Mouse (Mus musculus): ENCODE measurements around the gene Gm10401. TPM values are rescaled to one million over a fixed set of nuclear protein-coding genes. Genes with fewer than 3 reads are reported as not detected.

Gene Gm10401
- total RNA-seq (2015), result not detected in 2 replicates
- not detected in 2 replicates for total RNA-seq (2017)

- no peak for ATAC-seq (replicated peaks; ENCODE audit: poor library complexity)
Measured at GRCm38 (mm10) chr5:115098195-115098594, at the start of gene Gm10401. Gm10401 (minus strand) TSS chr5:115098295.

DNA sequence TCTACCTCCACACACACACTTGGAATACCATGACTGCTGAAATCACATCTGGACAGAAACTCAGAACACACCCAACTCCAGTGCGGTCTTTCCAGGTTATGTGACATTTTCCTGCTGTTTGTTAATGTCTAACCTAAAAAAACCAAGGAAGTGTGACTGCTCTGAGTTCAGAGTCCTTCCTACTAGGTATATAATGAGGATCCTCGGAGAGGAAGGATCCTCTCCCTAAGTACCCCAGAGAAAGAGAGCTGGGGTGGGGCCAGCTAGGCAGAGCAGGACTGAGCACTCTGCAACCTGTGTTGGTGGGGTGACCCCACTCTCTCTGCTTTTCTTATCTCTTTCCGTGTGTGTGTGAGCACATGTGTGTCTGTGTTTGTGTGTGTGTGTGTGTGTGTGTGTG lies 49.3 kb upstream of the Gm10401 start:
- ATAC-seq (replicated peaks; ENCODE audit: poor library complexity), result no peak

GRCm38 (mm10) chr5:115146747-115147130 lies 48.6 kb upstream of the Gm10401 start:
- no peak for ATAC-seq (replicated peaks; ENCODE audit: poor library complexity)

GRCm38 (mm10) chr5:115145976-115146746 lies 48.1 kb upstream of the Gm10401 start:
- no peak for ATAC-seq (replicated peaks; ENCODE audit: poor library complexity)

DNA sequence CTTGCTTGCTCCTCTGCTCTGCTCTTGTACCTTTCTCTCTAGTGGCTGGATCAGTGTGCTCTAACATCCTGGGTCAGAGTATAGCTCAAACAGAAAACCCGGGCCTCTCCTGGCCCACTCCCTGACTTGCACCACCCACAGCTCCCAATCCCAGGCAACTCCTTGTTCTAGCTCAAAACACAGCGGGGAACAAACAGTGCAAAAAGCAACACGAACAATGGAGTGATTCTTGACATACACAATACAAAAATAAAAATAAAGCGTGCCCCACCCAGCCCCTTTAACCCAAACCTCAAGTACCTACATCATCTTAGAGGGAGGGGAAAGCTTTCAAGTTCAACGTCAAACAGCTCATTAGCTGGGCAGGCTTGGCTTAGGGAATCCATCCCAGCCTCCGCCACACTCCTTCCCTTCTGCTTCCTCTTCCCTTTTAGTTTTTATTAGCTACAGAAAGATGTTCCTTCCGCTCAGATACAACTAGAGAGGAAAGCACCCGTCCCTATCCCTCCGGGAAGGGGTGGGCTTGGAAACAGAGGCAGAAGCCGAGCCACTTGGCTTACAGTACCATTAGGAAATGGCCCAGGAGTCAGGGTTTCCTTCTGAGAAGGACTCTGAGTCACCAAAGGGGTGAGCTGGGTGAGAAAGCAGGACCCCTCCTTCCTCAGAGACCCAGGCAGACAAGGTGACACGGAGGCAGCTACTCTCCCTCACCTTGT lies 47.3 kb upstream of the Gm10401 start:
- ATAC-seq (replicated peaks; ENCODE audit: poor library complexity), result no peak

DNA sequence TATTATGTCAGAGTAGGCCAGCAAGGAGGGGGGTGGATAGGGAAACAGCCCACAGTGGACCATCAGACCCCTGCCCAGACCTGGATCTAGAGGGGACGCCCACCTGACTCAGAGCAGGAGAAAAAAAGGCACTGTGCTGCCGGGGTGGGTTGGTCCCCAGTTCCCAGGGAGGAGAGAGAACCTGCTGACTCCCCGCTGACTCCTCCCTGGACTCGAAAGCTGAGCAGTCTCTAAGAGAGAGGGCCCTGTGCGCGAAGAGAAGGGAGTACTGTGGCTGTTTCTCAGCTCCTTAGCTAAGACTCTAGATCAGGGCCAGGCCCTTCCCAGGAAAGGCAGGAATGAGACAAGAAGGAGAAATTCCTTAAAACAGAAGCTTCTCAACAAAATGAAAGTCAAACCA lies 46.4 kb upstream of the Gm10401 start:
- no peak for ATAC-seq (replicated peaks; ENCODE audit: poor library complexity)

GRCm38 (mm10) chr5:115143552-115143951 lies 45.5 kb upstream of the Gm10401 start:
- ATAC-seq (replicated peaks; ENCODE audit: poor library complexity), result no peak

DNA sequence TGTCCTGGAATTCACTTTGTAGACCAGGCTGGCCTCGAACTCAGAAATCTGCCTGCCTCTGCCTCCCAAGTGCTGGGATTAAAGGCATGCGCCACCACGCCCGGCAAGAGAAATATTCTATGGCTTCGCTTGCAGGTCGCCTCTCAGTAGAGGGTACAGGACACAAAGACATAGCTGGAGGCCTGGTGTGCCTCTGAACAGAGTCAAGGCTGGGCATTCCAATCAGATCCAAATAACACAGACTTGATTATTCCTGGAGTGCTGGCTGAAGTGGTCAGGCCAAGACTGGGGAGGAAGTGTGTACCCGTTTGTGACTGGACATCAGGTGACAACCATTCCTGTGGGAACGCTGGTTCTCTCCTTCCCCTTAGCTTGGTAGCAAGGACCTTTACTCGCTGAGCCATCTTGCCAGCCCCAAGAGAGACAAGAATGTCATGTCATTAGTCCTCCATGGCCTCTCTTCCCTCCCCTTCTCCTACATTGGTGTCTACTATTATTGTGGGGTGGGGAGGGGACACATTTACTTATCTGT lies 44.1 kb upstream of the Gm10401 start:
- no peak for ATAC-seq (replicated peaks; ENCODE audit: poor library complexity)

- no peak for ATAC-seq (replicated peaks; ENCODE audit: poor library complexity)
Measured at GRCm38 (mm10) chr5:115140726-115141125, 42.6 kb upstream of the Gm10401 start.

DNA sequence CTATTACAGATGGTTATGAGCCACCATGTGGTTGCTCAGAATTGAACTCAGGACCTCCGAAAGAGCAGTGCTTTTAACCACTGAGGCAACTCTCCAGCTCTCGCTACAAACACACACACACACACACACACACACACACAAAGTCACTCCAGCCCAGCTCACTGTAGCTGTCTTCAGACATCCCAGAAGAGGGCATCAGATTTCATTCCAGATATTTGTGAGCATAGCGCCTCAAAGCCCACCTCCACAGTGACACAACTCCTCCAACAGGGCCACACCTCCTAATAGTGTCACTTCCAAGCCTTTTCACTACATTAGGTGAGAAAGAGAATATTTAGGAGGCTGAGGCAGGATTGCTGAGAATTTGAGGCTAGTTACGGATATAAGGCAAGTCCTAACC lies 41.0 kb upstream of the Gm10401 start:
- ATAC-seq (replicated peaks; ENCODE audit: poor library complexity), result no peak

GRCm38 (mm10) chr5:115134234-115135165 lies 36.4 kb upstream of the Gm10401 start, which contains the start of gene Unc119b:
Unc119b (minus strand) TSS chr5:115134975.
- peak; percentile 99 for ATAC-seq (replicated peaks; ENCODE audit: poor library complexity)

DNA sequence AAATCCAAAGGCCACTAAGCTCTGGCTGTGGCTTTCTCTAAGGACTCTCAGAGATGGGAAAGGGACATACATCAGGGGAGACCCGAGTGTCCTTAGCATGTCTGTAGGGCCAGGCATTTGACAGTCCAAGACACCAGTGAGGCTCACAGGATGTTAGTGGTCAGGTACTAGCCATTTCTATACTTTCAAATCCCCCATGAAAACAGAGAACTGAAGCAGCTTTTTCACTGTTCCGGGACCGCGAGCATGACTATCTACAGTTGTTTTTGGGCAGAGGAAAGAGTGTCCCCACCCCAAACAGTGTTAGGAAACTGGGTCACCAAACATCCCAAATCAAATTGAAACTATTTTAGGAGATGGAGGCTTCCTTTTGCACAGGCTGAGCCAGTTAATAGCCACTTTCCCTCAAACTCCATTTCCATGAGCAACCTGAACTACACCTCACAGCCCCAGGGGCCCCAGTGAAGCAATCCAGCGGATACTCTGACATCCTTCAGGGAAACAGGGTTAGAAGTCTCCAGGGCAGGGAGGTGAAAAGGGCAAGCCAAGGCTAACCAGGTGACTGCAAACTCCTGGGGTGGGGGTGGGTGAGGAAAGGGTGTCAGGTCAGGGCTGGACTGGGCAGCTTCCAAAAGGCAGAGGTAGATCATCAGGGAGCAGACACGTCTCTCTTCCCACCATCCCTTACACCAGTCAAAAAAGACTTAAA lies 35.4 kb upstream of the Gm10401 start:
- no peak for ATAC-seq (replicated peaks; ENCODE audit: poor library complexity)

DNA sequence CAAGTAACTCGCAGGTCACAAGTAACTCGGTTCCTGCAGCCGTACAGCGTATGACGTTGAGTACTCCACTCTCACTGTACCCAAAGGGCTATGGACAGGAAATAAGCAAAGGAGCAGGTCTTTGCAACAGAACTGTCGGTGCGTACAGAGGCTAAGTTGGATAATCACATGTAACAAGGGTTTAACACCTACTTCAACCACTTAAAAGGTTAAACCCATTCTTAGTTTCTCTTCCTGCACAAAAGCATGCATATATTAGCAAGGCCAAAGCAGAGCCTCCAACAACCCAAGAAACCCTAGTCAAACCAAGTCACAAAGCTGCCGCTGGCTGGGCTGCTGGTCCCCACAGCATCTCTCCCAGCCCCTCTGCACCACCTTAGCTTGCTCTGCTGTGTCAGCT lies 34.4 kb upstream of the Gm10401 start:
- no peak for ATAC-seq (replicated peaks; ENCODE audit: poor library complexity)

GRCm38 (mm10) chr5:115129328-115129727 lies 31.2 kb upstream of the Gm10401 start:
- ATAC-seq (replicated peaks; ENCODE audit: poor library complexity), result no peak

DNA sequence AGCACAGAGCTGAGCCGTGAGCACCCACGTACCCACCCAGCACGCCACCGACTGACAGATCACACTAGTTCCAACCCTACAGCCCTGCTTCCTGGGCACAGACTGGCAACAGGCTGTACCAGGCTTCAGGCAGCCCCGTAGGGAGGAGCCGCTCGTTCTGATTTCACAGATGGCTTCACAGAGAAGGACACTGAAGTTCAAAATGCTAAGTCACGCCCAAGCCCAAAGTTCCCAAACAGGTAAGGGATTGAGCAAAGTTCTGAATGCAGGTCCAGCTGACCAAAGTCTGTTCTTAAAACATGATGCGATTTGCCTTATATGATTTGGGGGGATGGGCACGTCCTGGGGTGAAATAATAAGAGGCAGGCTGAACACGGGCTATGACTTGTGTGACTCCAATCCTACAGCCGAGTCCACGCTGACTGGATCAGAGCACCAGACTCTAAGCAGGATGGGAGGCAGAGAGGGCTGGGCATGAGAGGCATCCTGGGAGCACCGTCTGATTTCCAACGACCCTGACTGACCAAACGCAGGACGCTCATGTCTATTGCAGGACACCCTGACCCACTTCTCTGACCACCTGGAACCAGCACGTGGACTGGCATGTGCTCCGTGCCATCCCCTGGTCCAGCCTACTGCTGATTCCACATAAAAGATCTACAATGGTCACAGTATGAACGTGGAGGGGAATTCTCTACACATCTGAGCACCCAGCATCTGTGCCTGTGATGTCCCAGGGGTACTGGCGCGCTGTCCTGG lies 29.5 kb upstream of the Gm10401 start:
- no peak for ATAC-seq (replicated peaks; ENCODE audit: poor library complexity)

DNA sequence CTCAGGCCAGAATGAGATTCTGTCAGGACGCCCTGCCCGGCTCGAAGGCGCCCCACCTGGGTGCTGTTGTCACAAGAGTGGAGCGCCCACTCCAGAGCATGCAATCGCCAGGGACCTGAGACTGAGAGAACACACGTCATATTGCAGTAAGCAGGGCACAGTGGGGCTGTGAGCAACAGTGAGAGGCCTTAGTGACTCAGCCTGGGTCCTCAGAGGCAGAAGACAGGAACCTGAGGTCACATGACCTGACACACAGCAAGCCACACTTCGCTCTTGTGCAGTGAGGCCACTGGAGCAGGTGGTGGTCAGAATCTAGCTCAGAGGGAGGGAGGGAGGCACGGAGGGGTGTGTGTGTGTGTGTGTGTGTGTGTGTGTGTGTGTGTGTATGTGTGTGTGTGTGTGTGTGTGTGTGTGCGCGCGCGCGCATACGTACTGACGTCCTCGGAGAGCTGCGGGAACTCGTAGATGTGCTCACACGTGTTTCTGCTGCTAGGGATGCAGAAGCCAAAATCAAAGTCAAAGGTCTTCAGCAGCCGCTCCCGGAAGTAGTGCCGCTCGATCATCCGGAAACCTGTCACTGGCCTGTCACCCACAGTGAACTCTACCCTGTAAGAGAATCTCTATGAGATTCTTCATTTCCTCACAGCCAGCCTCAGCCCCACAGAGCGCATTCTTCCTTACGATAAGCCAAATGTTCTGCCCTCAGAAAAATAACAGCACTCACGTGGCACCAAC lies 28.6 kb upstream of the Gm10401 start:
- peak; percentile 29; the same call in 1 of the 2 replicates for ATAC-seq (replicated peaks; ENCODE audit: poor library complexity)

- ATAC-seq (replicated peaks; ENCODE audit: poor library complexity), result peak; percentile 98
Measured at GRCm38 (mm10) chr5:115125211-115125871, 27.2 kb upstream of the Gm10401 start.

- no peak for ATAC-seq (replicated peaks; ENCODE audit: poor library complexity)
Measured at GRCm38 (mm10) chr5:115124690-115125089, 26.6 kb upstream of the Gm10401 start.

All from megakaryocyte progenitor cell, adult 5-6 weeks (primary cell).